Mouse (Mus musculus) olfactory bulb, adult 2 months (tissue): ENCODE results near the gene Coq3.

ENCODE experiments used
- CTCF ChIP-seq: fragments of 200-500 bp; IDR thresholded peaks from 2 replicates; pipeline ENCODE4 v1.5.1; 2012; ENCODE audit warnings: low read depth, mild to moderate bottlenecking, low read length, moderate library complexity; ENCODE audit not compliant: insufficient read depth
- POLR2A ChIP-seq: fragments of 200-500 bp; IDR thresholded peaks from 2 replicates; pipeline ENCODE4 v1.6.1; 2012; ENCODE audit warnings: mild to moderate bottlenecking, low read depth, low read length, moderate library complexity; ENCODE audit not compliant: insufficient read depth

GRCm38 (mm10) chr4:21832844-21833243, 46.6 kb upstream of the Coq3 start:
- TF ChIP-seq CTCF (no peak), POLR2A (no peak)
